Mouse (Mus musculus): Measurements from ENCODE around the gene Tmem50a. TPM values are rescaled to one million over a fixed set of nuclear protein-coding genes. Genes with fewer than 3 reads are reported as not detected.
A peak's percentile ranks its signal among the peaks of the same experiment; 100 is the strongest.

Tmem50a gene
- 167 and 170 TPM in 2 replicates for polyA plus RNA-seq (2015; fragmentation: Nextera tagmentation; extraction: Ambion mirVana)

DNA sequence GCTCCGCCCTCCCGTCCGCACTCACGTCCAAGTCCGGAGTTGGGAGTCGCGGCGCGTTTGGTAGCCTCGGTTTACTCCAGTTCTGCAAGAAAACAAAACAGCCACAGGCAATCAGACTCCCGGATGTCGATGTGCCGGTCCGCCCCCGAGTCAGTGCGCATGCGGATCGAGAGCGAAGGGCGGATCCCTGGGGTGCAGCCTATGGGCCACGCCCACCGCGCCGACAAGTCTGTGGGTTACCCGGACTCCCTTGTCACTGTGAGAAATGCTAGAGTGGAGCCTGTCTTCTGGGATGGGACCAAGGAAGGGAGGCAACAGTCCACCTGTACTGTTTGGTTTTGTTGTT lies at the start of gene Tmem50a:
TSS of gene Tmem50a (minus strand) at position 161 of the 346 bp plus-strand sequence.
- H3K4me1 ChIP-seq, result peaks cover 5% of the 10 kb centered on the region; the same call in 1 of the 2 replicates
- peaks cover 7% of the 10 kb centered on the region; the same call in 1 of the 2 replicates for H3K36me3 ChIP-seq
- ATAC-seq (ENCODE audit: insufficient read depth, low FRiP score, low read depth), result peak; percentile 94
- no peaks in the 10 kb centered on the region for H3K9me3 ChIP-seq
- peak within 1 kb of the TSS; percentile 64 for H3K4me2 ChIP-seq
- H3K27ac ChIP-seq, result peak within 1 kb of the TSS; percentile 95
- H3K9ac ChIP-seq, result peak within 1 kb of the TSS; percentile 80
- H3K27me3 ChIP-seq (replicated peaks), result no peaks in the 10 kb centered on the region
- under 1% methylated on average over 25 of the region's 25 CpGs for WGBS
- peak within 1 kb of the TSS; percentile 84 for H3K4me3 ChIP-seq (replicated peaks)

DNA sequence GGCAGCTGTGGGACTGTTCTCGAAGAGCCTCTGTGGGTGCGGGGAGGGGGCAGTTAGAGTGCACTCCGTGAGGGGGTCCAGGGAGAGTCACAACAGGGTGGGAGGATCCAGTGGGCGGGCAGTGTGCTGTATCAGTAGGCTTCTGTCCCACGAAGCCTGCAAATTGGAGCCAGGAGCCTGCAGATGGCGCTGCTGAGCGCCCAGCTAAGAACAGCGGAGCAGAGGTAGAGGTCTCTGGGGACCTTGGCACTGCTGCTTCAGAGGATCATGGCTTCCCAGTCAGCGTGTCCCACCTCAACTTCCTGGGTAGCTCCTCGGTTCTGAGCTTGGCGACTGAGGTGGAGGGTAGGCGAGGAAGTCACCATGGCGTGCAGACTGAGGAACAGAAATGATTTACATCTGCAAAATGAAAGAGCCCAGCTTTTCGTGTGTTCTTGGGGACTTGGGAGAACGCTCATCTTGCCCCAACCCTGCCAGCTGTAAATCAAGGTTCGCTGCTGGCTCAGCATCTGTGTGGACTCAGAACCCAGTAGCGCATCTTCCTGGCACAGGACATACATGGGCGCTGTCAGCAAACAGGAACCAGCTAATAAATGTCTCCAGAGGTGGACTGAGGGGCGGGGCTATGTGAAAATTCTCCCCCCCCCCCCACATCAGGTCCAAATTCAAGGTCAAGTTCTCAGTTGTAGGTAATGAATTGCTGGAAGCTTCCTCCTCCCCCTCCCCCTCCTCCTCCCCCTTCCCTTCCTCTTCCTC lies 48.4 kb upstream of the Tmem50a start:
- peak; percentile 22; the same call in 1 of the 2 replicates for ATAC-seq (ENCODE audit: insufficient read depth, low FRiP score, low read depth)
- Histone ChIP-seq H3K36me3 (no peaks in the 10 kb centered on the region), H3K4me3 (replicated peaks) (no peak overlapping the region; the same call in 1 of the 2 replicates), H3K4me1 (0 out of 2 replicates have a peak, but pooled peaks cover 4% of the 10 kb centered on the region), H3K4me2 (peak overlapping the region; percentile 29; the same call in 1 of the 2 replicates), H3K9me3 (no peaks in the 10 kb centered on the region), H3K27ac (no peak overlapping the region), H3K9ac (no peak overlapping the region), H3K27me3 (replicated peaks) (peaks cover 3% of the 10 kb centered on the region; the same call in 1 of the 2 replicates)
- 21% methylated on average over 19 of the region's 19 CpGs for WGBS

DNA sequence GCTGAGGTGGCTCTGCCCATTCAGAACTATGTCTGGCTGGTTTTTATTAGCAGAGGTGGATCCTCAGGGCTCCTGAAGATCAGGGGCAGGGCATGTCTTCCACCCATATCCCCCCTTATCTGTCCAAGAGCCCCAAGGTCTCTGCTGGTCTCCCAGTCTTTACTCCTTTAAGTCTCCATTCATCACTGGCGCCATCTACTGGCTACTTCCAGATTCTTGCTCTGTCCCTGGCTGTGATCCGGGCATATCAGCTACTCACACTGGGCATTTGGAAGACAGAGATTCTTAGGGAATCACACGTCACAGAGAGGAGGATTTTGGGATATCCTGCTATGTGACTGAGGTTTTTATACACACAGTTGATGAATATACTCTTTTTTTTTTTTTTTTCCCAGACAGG lies 41.5 kb upstream of the Tmem50a start:
- H3K9me3 ChIP-seq, result no peaks in the 10 kb centered on the region
- H3K4me3 ChIP-seq (replicated peaks), result no peak overlapping the region
- H3K9ac ChIP-seq, result no peak overlapping the region
- H3K27me3 ChIP-seq (replicated peaks), result peaks cover 6% of the 10 kb centered on the region; the same call in 1 of the 2 replicates
- H3K27ac ChIP-seq, result no peak overlapping the region
- 0 out of 2 replicates have a peak, but pooled peaks cover 3% of the 10 kb centered on the region for H3K4me1 ChIP-seq
- ATAC-seq (ENCODE audit: insufficient read depth, low FRiP score, low read depth), result no peak
- no peak overlapping the region for H3K4me2 ChIP-seq
- 15% methylated on average over 3 of the region's 3 CpGs for WGBS
- H3K36me3 ChIP-seq, result no peaks in the 10 kb centered on the region

DNA sequence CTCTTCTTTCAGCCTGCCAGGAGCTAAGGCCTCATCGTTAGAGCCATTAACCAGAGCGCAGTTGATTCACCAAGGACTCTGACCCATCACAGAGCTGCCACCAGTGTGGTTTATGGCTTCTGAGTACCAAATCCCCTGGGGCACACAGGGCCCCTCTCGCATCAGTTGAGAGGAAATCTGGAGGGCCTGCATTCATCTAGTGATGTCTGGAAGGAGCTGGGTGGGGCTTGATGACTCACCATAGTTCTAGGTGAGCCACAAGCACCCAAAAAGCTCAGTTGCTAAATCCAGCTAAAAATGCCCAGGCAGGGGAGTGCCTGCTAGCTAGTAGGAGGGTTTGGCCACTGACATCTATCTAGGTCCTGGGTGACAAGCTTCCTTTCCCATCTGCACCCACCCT lies 41.0 kb upstream of the Tmem50a start:
- Histone ChIP-seq H3K4me3 (replicated peaks) (no peak overlapping the region), H3K36me3 (no peaks in the 10 kb centered on the region), H3K27ac (no peak overlapping the region), H3K27me3 (replicated peaks) (peaks cover 6% of the 10 kb centered on the region; the same call in 1 of the 2 replicates), H3K4me1 (0 out of 2 replicates have a peak, but pooled peaks cover 3% of the 10 kb centered on the region), H3K9me3 (no peaks in the 10 kb centered on the region), H3K4me2 (no peak overlapping the region), H3K9ac (no peak overlapping the region)
- ATAC-seq (ENCODE audit: insufficient read depth, low FRiP score, low read depth), result no peak
- WGBS, result 67% methylated on average over 3 of the region's 3 CpGs

DNA sequence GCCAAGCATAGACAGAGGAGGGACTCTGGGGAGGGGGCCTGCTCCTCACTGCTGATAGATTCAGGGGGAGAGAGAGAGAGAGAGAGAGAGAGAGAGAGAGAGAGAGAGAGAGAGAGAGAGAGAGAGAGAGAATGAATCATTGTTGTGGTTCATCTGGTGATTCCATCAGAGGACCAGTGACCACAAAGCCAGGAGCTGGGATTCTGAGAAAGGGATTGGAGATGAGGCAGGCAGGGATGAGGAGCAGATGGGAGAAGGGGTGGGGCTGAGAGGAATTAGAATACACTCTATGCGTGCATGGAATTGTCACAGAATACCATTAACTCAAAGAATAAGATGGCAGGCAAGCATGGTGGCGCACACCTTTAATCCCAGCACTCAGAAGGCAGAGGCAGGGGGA lies 40.4 kb upstream of the Tmem50a start:
- WGBS, result 77% methylated on average over 2 of the region's 2 CpGs
- peaks cover 6% of the 10 kb centered on the region; the same call in 1 of the 2 replicates for H3K27me3 ChIP-seq (replicated peaks)

DNA sequence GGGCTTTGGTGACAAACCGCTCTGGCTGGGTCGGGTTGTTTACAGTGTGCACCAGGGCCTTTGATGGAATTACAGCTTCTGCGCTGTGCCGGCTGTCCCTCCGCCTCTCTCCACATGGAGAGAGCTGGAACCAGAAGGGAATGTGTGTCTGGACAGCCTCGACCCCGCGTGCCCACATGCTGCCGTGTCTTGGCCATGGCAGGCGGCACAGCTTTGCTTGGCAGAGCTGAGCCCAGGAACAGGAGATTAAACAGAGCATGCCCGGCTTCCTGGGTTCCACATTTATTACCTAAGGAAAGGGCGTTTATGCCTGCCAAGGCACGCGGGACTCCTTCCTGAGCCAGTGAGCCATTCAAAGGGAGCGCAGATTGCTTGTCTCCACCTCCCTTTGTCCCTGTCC lies 39.6 kb upstream of the Tmem50a start:
- Histone ChIP-seq H3K27me3 (replicated peaks) (peaks cover 6% of the 10 kb centered on the region; the same call in 1 of the 2 replicates), H3K4me2 (no peak overlapping the region), H3K36me3 (no peaks in the 10 kb centered on the region), H3K9me3 (no peaks in the 10 kb centered on the region), H3K4me1 (0 out of 2 replicates have a peak, but pooled peaks cover 11% of the 10 kb centered on the region), H3K4me3 (replicated peaks) (no peak overlapping the region), H3K27ac (no peak overlapping the region), H3K9ac (no peak overlapping the region)
- WGBS, result 18% methylated on average over 15 of the region's 15 CpGs
- ATAC-seq (ENCODE audit: insufficient read depth, low FRiP score, low read depth), result no peak

More for the DNA sequence above, 40.4 kb upstream of the Tmem50a start:
- Histone ChIP-seq H3K9ac (no peak overlapping the region), H3K4me2 (no peak overlapping the region), H3K36me3 (no peaks in the 10 kb centered on the region), H3K9me3 (no peaks in the 10 kb centered on the region), H3K4me1 (0 out of 2 replicates have a peak, but pooled peaks cover 10% of the 10 kb centered on the region), H3K4me3 (replicated peaks) (no peak overlapping the region), H3K27ac (no peak overlapping the region)
- ATAC-seq (ENCODE audit: insufficient read depth, low FRiP score, low read depth), result no peak

DNA sequence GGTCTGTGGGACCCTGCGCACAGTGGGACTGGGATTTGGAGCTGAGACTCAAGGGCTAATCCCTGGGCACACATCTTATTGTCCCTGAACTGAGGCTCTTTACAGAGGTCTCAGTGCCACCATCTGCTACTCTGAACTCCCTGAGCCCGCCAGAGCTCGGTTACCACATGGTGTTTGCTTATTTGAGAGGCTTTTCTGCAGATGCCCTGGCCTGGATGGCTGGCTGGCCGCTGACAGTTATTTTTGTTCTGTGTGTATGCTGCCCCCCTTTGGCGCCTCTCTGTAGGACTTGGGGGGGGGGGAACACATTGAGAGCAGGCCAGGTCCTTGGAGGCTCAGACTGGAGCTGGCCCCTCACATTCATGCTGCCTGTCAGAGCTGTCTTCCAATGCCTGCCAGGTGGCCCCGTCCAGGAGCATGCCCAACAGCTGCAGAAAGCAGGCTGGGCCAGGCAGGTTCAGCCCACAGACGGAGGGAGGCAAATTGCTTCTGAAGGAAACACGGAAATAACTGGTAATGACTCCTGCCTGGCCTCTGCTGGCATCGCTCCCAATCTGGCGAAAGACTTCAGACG lies 35.8 kb upstream of the Tmem50a start:
- peak overlapping the region; percentile 9; the same call in 1 of the 2 replicates for H3K4me2 ChIP-seq
- H3K4me1 ChIP-seq, result 0 out of 2 replicates have a peak, but pooled peaks cover 11% of the 10 kb centered on the region
- H3K27me3 ChIP-seq (replicated peaks), result 0 out of 2 replicates have a peak, but pooled peaks cover 3% of the 10 kb centered on the region
- H3K27ac ChIP-seq, result peak overlapping the region; percentile 52
- H3K9ac ChIP-seq, result no peak overlapping the region
- peak; percentile 78 for ATAC-seq (ENCODE audit: insufficient read depth, low FRiP score, low read depth)
- H3K4me3 ChIP-seq (replicated peaks), result no peak overlapping the region
- H3K9me3 ChIP-seq, result no peaks in the 10 kb centered on the region
- H3K36me3 ChIP-seq, result no peaks in the 10 kb centered on the region
- WGBS, result 15% methylated on average over 11 of the region's 11 CpGs

DNA sequence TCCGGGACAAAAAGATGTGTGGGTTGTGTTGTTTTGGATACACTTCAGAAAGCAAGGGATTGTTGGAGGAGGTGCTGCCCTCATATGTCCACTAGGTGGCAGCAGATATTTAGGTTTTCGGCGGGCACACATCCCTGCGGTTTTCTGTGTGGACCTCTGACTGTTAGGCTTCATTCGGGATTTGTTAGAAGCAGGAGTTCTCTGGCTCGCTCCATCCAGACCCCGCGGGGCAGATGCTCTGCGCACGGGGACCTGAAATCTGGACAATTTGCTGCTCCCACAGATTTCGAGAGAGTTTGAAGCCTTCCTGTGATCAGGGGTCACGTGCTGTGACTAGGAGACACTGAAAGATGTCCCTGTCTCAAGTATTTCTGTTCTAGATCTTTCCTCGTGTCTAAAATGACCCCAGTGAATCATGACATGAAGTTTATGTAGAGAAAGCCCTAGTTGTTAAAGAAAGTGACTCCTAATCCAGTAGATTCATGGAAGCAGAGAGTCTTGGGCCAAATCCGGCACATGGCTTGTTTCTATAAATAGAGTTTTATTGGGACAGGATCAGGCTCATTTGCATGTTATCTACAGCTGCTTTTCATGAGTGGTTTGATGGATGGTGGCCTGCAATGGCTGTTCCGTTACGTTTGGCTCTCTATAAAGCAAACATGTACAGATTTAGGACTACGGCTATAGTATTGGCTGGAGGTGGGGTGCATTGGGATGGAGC lies 31.4 kb upstream of the Tmem50a start:
- Histone ChIP-seq H3K9ac (no peak overlapping the region), H3K4me3 (replicated peaks) (0 out of 2 replicates have a peak overlapping the region, but pooled peaks have one; percentile 14), H3K9me3 (no peaks in the 10 kb centered on the region)

DNA sequence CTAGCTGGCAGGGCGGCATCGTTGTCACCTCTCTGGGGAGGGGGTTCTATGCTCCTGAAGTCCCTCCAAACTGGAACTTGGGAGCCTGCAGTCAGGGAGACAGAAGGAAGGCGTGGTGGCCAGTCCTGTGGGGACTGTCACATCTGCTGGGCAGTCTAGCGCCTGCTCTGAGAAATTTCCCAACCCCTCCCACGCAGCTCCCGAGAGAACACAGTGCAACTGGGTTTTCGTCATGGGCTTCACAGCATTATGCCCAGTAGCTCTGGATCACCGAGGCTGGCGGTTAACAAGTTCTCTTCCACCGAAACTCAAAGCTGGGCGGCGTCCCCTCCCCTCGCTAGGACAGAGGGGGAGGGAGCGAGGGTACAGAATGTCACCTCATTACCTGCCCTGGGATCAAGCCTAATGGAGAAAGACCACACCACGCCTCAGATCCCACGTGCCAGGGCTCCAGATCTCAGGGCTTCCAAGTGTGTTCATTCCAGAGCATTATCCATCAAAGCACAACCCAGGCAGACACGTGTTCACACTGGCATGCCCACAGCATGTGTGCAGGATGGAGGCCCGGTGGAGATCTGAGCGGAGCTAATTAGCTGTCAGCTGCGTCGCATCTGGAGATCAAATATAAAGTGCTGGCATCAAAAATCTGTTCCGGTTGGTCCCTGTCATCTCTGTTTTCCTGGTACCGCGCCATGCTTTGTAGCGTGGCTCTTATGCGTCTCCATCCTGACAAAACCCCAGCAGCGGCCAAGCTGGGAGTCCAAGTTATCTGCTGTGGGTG lies 29.1 kb upstream of the Tmem50a start:
- H3K4me1 ChIP-seq, result no peaks in the 10 kb centered on the region
- H3K4me3 ChIP-seq (replicated peaks), result no peak overlapping the region
- H3K27me3 ChIP-seq (replicated peaks), result no peaks in the 10 kb centered on the region; the same call in 1 of the 2 replicates
- H3K36me3 ChIP-seq, result no peaks in the 10 kb centered on the region
- 40% methylated on average over 27 of the region's 27 CpGs for WGBS
- no peak overlapping the region for H3K27ac ChIP-seq
- ATAC-seq (ENCODE audit: insufficient read depth, low FRiP score, low read depth), result no peak
- no peaks in the 10 kb centered on the region for H3K9me3 ChIP-seq
- H3K9ac ChIP-seq, result no peak overlapping the region
- no peak overlapping the region for H3K4me2 ChIP-seq

More for the DNA sequence above, 31.4 kb upstream of the Tmem50a start:
- no peak for ATAC-seq (ENCODE audit: insufficient read depth, low FRiP score, low read depth)
- Histone ChIP-seq H3K36me3 (no peaks in the 10 kb centered on the region), H3K4me1 (0 out of 2 replicates have a peak, but pooled peaks cover 8% of the 10 kb centered on the region), H3K27me3 (replicated peaks) (no peaks in the 10 kb centered on the region; the same call in 1 of the 2 replicates), H3K4me2 (peak overlapping the region; percentile 51), H3K27ac (no peak overlapping the region)
- WGBS, result 7% methylated on average over 17 of the region's 17 CpGs

DNA sequence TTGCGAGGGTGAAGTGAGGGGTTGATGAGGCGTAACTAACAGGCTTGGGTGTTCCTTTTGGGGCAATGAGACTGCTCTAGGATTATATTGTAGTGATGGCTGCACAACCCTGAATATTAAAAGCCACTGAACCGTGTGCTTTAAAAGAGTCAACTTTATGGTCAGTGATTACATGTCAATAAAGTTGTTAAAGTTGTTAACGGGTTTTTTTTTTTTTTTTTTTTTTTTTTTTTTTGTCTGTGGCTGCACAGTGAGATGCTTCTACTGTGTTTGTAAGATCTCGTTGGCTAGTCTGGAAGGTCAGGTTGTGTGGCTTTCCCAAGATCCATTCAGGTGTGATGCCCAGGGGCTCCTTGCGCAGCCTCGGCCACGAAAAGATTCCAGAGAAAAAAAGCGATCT lies 25.1 kb upstream of the Tmem50a start:
- 0 out of 2 replicates have a peak overlapping the region, but pooled peaks have one; percentile 13 for H3K4me2 ChIP-seq
- no peak for ATAC-seq (ENCODE audit: insufficient read depth, low FRiP score, low read depth)
- H3K27ac ChIP-seq, result no peak overlapping the region
- WGBS, result 71% methylated on average over 9 of the region's 9 CpGs
- no peak overlapping the region for H3K9ac ChIP-seq
- H3K36me3 ChIP-seq, result peaks cover 23% of the 10 kb centered on the region
- H3K4me1 ChIP-seq, result peaks cover 7% of the 10 kb centered on the region; the same call in 1 of the 2 replicates
- H3K9me3 ChIP-seq, result no peaks in the 10 kb centered on the region
- H3K4me3 ChIP-seq (replicated peaks), result no peak overlapping the region
- H3K27me3 ChIP-seq (replicated peaks), result no peaks in the 10 kb centered on the region; the same call in 1 of the 2 replicates

Data from stomach, embryonic 15.5 days (tissue).